Mouse (Mus musculus) liver, adult 2 months (tissue): Measurements from ENCODE around the gene Fblim1.

Experiments used
- CTCF ChIP-seq: fragments of 200-500 bp; IDR thresholded peaks from 2 replicates; pipeline ENCODE4 v1.5.1; 2011; ENCODE audit warnings: low read depth, low read length, control low read depth
- POLR2A ChIP-seq: fragments of 200-500 bp; IDR thresholded peaks from 2 replicates; pipeline ENCODE4 v1.6.1; 2011; ENCODE audit warnings: low read length, control low read depth; ENCODE audit not compliant: insufficient read depth; ENCODE audit errors: extremely low read depth

- TF ChIP-seq CTCF = no peak
- no peak for TF ChIP-seq POLR2A
Measured at GRCm38 (mm10) chr4:141537706-141538407, 68.0 kb downstream of the Fblim1 start.
